Mouse (Mus musculus) heart, embryonic 13.5 days (tissue): ENCODE data around the gene Kif1c. TPM values are rescaled to one million over a fixed set of nuclear protein-coding genes. Genes with fewer than 3 reads are reported as not detected.
A peak's percentile ranks its signal among the peaks of the same experiment; 100 is the strongest.
"Not testable (repeated sequence)": the region's sequence is repeated elsewhere in the genome, so short reads cannot be mapped to it uniquely, and the experiment has no call there.

Experiments
- ATAC-seq: fragments of 200-750 bp; cut with Nextera tagmentation; 2 replicates; pipeline ENCODE4 v1.8.0; 2017; ENCODE audit warnings: moderate TSS enrichment; ENCODE audit not compliant: insufficient number of reproducible peaks, low FRiP score, low TSS enrichment; ENCODE audit errors: extremely low read depth
- H3K27ac ChIP-seq: fragments of 300-500 bp; sonication (generic); replicated peaks from 2 replicates; pipeline ENCODE4 v1.5.1; 2015; ENCODE audit warnings: moderate library complexity, mild to moderate bottlenecking, inconsistent platforms
- H3K27me3 ChIP-seq: fragments of 300-500 bp; sonication (generic); replicated peaks from 2 replicates; pipeline ENCODE4 v1.6.1; 2015; ENCODE audit warnings: mild to moderate bottlenecking, inconsistent platforms
- H3K36me3 ChIP-seq: fragments of 300-500 bp; sonication (generic); 2 replicates; pipeline ENCODE4 v1.6.1; 2015; ENCODE audit warnings: mild to moderate bottlenecking, inconsistent platforms
- H3K4me1 ChIP-seq: fragments of 300-500 bp; sonication (generic); 2 replicates; pipeline ENCODE4 v1.6.1; 2015; ENCODE audit warnings: inconsistent platforms
- H3K4me2 ChIP-seq: fragments of 300-500 bp; sonication (generic); 2 replicates; pipeline ENCODE4 v1.6.1; 2015; ENCODE audit warnings: inconsistent platforms, mild to moderate bottlenecking, moderate library complexity
- H3K4me3 ChIP-seq: fragments of 300-500 bp; sonication (generic); 2 replicates; pipeline ENCODE4 v1.5.1; 2015; ENCODE audit warnings: moderate library complexity, mild to moderate bottlenecking, inconsistent platforms
- H3K9ac ChIP-seq: fragments of 300-500 bp; sonication (generic); 2 replicates; pipeline ENCODE4 v1.6.1; 2015; ENCODE audit warnings: inconsistent platforms, mild to moderate bottlenecking, moderate library complexity
- H3K9me3 ChIP-seq: fragments of 300-500 bp; sonication (generic); 2 replicates; pipeline ENCODE4 v1.6.1; 2016; ENCODE audit warnings: inconsistent platforms
- WGBS: fragments of 180-500 bp; shearing (Covaris S2); methylation state at CpG from one replicate; pipeline ENCODE4 v1.1.7; 2015; ENCODE audit warnings: mixed read lengths; 5-methylcytosine and 5-hydroxymethylcytosine counted together
- polyA plus RNA-seq: library from polyadenylated mRNA; unstranded; fragments of >200 nt; fragmentation: Nextera tagmentation; extraction: Ambion mirVana; gene quantifications from 2 replicates; pipeline ENCODE4 v1.2.1, GENCODE M21; 2015

Gene Kif1c
- polyA plus RNA-seq, 1 experiment from 2014 or later = 4.3 TPM

DNA sequence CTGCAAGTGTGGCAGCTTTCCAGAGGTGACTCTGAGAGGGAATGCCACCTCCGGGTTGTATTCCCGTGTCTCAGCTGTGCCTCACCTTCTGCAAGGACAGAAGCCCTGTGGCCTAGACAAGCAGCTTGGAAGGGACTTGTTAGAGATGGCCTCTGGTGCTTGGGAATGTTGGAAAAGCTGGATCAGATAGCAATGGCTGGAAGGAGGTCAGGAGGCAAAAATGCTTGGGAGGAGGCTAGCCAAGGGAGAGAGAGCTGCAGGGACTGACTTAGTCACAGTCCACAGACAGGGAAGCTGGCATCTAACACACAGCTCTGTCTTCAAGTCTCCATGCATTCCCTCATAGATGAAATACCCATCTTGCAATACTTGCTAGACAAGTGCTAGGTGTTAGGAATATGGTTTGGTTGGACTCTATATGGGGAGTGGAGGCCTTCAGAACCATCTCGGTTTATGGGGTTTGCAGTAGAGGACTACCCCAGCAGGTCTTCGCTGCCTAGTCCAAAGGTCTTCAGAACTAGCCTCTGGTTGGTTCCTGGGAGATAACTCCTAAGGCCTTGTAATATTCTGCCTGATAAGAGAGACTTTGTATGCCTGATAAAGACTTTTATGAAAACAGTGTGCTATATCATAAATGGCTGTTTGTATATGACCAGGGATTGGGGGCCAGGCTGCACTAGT is 52.1 kb downstream of the Kif1c start:
- Histone ChIP-seq H3K4me1 (no peaks in the 10 kb centered on the region), H3K4me3 (no peak overlapping the region), H3K9me3 (no peaks in the 10 kb centered on the region), H3K36me3 (no peaks in the 10 kb centered on the region), H3K9ac (no peak overlapping the region), H3K4me2 (no peak overlapping the region), H3K27me3 (peaks cover 14% of the 10 kb centered on the region), H3K27ac (no peak overlapping the region)
- 65% methylated on average over 4 of the region's 4 CpGs for WGBS
- ATAC-seq = no peak

DNA sequence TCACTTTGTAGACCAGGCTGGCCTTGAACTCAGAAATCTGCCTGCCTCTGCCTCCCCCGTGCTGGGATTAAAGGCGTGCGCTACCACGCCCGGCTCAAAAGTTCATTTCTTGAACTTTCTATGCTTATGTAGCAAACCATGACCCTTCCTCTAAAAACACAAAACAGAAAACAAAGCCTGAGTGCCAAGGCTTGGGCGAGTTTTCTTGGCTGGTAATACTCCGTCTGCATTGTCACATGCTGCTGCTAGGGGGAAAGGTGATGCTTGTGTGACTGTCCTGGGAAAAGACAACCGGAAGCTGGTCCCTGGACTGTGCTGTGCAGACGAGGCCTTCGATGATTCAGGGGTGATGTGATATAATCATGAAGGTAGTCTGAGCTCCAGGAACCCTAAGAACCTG is 52.8 kb downstream of the Kif1c start:
- Histone ChIP-seq H3K9ac (no peak overlapping the region), H3K36me3 (no peaks in the 10 kb centered on the region), H3K4me2 (no peak overlapping the region), H3K4me3 (no peak overlapping the region), H3K27me3 (peaks cover 16% of the 10 kb centered on the region), H3K4me1 (no peaks in the 10 kb centered on the region), H3K9me3 (no peaks in the 10 kb centered on the region), H3K27ac (no peak overlapping the region)
- no peak for ATAC-seq
- 85% methylated on average over 10 of the region's 10 CpGs for WGBS

DNA sequence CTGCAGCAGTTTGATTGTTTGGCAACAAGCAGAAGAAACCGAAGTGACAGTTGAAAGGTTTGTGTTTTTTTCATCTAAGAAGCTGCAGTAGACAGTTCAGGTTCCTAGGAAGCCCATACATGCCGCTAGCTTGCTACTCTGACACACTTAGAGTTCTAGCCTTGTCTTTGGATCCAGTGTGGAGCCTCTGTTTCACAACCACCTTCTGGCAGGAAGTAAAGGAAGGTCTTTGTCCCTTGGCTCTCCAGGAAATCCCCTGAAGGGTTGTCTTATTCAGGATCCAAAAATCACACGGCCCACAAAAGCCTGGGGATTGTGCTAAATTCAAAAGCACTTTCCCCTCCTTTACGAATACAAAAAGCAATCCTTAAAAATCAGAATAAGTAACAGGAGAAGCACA is 54.1 kb downstream of the Kif1c start:
- Histone ChIP-seq H3K9me3 (no peaks in the 10 kb centered on the region), H3K4me3 (no peak overlapping the region), H3K4me2 (no peak overlapping the region), H3K9ac (no peak overlapping the region), H3K27ac (no peak overlapping the region), H3K4me1 (no peaks in the 10 kb centered on the region), H3K27me3 (peaks cover 16% of the 10 kb centered on the region), H3K36me3 (no peaks in the 10 kb centered on the region)
- no peak for ATAC-seq
- 63% methylated on average over 4 of the region's 4 CpGs for WGBS

DNA sequence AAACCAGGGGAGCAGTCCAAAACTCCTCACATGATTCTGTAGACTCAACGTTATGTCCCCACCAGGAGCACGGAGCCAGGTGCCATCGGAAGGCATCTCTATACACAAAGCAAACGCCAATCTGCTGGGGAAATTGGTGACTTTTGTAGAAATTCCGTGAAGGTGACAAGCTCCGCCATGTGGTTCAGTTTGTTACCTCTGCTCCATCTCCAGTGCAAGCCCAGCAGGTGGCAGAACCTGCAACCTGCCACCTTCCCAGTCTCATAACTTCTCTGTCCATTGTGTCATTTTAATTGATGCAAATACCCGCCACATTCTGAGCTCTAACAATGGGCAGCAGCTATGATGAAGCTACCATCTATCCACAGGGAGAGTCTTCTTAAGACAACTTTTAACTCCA is 54.6 kb downstream of the Kif1c start:
- no peaks in the 10 kb centered on the region for H3K36me3 ChIP-seq
- no peaks in the 10 kb centered on the region for H3K4me1 ChIP-seq
- peaks cover 16% of the 10 kb centered on the region for H3K27me3 ChIP-seq
- no peak overlapping the region for H3K9ac ChIP-seq
- ATAC-seq = no peak
- no peak overlapping the region for H3K4me3 ChIP-seq
- 64% methylated on average over 7 of the region's 7 CpGs for WGBS
- no peak overlapping the region for H3K27ac ChIP-seq
- H3K9me3 ChIP-seq = no peaks in the 10 kb centered on the region
- H3K4me2 ChIP-seq = no peak overlapping the region

DNA sequence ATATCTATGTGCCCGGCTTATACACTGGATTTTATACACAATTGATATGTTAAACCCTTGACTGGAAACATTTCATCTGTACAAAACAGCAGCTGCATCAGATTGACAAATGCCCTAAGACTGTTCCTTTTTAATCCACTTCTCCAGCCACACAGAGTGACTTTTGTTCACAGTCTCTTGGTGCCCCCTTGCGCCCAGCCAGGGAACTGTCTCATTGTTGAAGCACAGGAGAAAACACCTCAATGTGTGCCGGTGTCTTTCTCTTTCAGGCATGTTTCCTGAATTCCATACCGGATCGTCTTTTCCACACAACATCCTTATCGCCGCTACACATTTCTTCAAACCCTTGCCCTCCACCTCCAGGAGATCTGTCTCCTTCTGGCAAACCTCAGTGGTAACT is 55.3 kb downstream of the Kif1c start:
- Histone ChIP-seq H3K9ac (peak overlapping the region; percentile 63; the same call in 1 of the 2 replicates), H3K4me3 (no peak overlapping the region), H3K9me3 (no peaks in the 10 kb centered on the region), H3K36me3 (no peaks in the 10 kb centered on the region), H3K4me2 (no peak overlapping the region), H3K27me3 (peaks cover 16% of the 10 kb centered on the region), H3K27ac (no peak overlapping the region), H3K4me1 (no peaks in the 10 kb centered on the region)
- WGBS = 8% methylated on average over 7 of the region's 7 CpGs
- ATAC-seq = no peak

DNA sequence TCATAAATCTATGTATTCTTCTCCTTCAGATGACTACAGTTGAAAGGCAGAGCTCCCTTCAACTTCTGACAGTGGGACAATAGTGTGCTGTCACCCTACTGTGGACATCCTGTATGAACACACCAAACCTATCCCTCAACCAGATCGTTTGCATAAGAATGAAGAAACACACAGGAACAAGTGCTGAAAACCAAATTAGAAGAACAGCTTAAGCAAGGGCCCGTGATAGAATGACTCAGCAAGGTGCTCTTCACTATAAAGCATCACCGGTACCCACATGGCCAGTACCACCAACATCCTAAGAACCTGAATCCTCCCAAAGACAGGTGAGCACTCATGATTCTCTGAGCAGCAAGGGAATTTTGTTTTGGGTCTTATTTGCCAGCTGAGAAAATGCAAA is 60.1 kb downstream of the Kif1c start:
- H3K4me2 ChIP-seq, H3K9ac ChIP-seq, ATAC-seq, H3K4me3 ChIP-seq, H3K36me3 ChIP-seq, H3K27ac ChIP-seq, H3K9me3 ChIP-seq: not testable (repeated sequence)
- Histone ChIP-seq H3K27me3 (peaks cover 12% of the 10 kb centered on the region), H3K4me1 (peaks cover 13% of the 10 kb centered on the region)
- WGBS = 64% methylated on average over 3 of the region's 3 CpGs

DNA sequence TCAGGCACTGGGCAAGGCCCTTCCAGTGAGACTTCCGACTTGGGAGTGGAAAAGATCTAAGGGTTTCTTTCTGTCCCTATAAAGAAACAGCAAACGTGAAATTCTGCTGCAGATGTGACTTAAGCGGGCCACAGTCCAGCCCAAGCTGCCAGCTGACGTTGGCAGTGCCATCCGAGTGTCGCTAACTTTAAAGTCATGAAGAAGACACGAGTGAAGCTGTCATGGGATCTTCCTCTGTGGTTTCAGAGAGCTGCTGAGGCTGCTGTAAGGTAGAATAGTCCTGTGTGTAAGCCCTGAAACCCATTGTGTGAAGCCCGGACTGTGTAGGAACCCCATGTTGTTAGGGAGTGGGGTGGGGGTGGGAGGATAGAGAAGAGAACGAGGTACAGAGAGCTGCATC is 62.3 kb downstream of the Kif1c start:
- ATAC-seq = no peak
- Histone ChIP-seq H3K36me3 (peaks cover 6% of the 10 kb centered on the region), H3K4me3 (no peak overlapping the region), H3K4me1 (peaks cover 29% of the 10 kb centered on the region), H3K9me3 (no peaks in the 10 kb centered on the region), H3K4me2 (no peak overlapping the region), H3K27ac (no peak overlapping the region), H3K9ac (no peak overlapping the region), H3K27me3 (0 out of 2 replicates have a peak, but pooled peaks cover 3% of the 10 kb centered on the region)
- WGBS = 78% methylated on average over 9 of the region's 9 CpGs

DNA sequence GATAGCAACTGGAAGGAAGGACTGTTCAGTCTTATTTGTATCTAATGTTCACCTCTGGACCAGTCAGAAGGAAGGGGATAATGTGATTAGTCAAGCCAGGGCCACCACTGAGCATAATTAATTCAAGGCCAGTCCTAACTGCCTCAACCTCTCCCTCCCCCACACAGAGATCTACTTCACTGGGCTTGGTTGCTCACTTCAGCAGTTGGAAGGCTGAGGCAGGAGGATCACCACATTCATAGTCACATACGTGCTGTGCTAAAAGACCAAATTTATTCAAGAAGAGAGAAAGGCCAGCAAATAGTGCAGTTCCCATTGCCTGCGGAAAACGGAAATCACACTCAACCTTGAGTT is 63.2 kb downstream of the Kif1c start:
- peaks cover 14% of the 10 kb centered on the region for H3K36me3 ChIP-seq
- 0 out of 2 replicates have a peak, but pooled peaks cover 3% of the 10 kb centered on the region for H3K27me3 ChIP-seq
- ATAC-seq = no peak
- peak overlapping the region; percentile 86 for H3K27ac ChIP-seq
- H3K4me1 ChIP-seq = peaks cover 29% of the 10 kb centered on the region
- H3K4me2 ChIP-seq = peak overlapping the region; percentile 81
- WGBS = 26% methylated on average over 3 of the region's 3 CpGs
- peak overlapping the region; percentile 90 for H3K9ac ChIP-seq
- peak overlapping the region; percentile 74 for H3K4me3 ChIP-seq
- H3K9me3 ChIP-seq = no peaks in the 10 kb centered on the region

DNA sequence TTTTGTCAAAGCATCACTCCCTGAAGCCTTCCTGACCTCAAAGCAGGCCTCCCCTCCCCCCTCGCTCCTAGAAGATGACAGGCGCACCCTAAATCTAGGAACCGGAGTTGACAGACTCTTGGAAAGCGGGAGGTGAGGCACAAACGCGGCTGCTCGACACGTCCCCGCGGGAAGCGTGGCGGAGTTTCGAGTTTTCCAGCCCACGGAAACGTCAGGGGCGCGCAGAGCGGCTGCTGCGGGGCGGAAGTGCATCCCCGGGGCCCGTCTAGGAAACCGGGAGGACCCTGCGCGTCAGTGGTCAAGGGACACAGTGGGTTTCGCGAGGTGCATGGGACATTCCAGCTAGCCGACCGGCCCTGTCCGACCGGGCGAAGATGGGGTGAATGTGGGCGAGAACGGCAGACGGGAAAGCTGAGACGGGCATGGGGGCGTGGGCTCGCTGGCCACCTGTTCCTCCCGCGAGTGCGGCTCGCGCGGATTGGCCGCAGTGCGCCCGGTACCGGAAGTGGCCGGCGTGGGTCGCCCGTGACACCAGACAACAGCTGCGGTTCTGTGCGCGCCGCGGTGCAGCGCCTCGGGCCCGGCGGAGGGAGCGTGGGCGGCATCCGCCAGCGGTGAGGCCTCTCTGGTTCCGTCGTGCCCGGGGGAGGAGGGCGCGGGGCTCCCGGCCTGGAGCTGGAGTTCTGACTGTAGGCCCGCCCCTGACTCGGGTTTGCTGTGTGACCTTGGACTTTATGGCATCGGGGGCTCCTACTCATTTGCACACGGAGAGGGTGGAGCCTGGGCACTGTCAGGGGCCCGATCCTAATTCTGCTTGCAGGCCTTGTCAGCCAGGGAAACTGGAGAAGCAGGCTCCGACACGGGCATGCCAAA is 63.8 kb downstream of the Kif1c start, which contains the start of gene Zfp3:
Gene Zfp3, plus strand, starts transcription at position 274 of the 873 bp plus-strand sequence.
- Histone ChIP-seq H3K9ac (peak within 1 kb of the TSS; percentile 90), H3K27me3 (0 out of 2 replicates have a peak, but pooled peaks cover 3% of the 10 kb centered on the region), H3K9me3 (no peaks in the 10 kb centered on the region), H3K4me1 (peaks cover 29% of the 10 kb centered on the region), H3K4me2 (peak within 1 kb of the TSS; percentile 81), H3K36me3 (peaks cover 14% of the 10 kb centered on the region), H3K4me3 (peak within 1 kb of the TSS; percentile 74), H3K27ac (peak within 1 kb of the TSS; percentile 86)
- peak; percentile 82 for ATAC-seq
- under 1% methylated on average over 77 of the region's 78 CpGs for WGBS

DNA sequence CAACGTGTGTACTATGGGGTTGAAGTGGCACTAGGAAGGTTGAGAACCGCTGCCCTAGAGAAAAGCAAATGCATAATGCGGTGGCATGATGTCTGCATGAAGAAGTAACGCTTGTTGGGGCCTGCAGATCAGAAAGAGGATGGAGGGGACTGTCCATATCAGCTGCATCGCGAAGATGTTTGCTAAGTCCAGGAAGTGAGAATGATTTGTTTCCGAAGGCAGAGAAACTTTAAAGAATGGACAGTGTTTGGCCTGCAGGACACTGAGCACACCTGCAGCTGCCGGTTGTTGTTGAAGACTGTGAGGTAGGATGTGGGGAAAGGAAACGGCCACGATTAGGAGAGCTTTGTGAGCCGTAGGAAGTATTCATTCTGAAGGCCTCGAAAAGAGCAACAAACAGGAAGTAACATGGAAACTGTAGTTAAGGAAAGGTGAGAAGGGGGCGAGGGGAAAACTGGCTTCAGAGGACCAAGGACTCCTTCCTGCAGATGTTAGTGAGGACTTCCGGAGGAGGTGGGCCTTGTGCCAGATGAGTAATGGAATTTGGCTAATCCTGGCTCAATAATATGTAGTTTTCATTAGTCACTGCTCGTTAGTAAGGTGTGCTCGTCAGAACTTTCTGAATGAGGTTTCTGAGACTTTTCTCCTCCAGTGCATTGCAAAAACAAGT is 65.6 kb downstream of the Kif1c start:
- H3K27ac ChIP-seq = peak overlapping the region; percentile 53
- 65% methylated on average over 16 of the region's 16 CpGs for WGBS
- H3K4me3 ChIP-seq = no peak overlapping the region
- H3K4me2 ChIP-seq = peak overlapping the region; percentile 81; the same call in 1 of the 2 replicates
- no peak overlapping the region for H3K9ac ChIP-seq
- 0 out of 2 replicates have a peak, but pooled peaks cover 3% of the 10 kb centered on the region for H3K27me3 ChIP-seq
- ATAC-seq = no peak
- H3K4me1 ChIP-seq = peaks cover 29% of the 10 kb centered on the region
- peaks cover 17% of the 10 kb centered on the region for H3K36me3 ChIP-seq
- no peaks in the 10 kb centered on the region for H3K9me3 ChIP-seq

DNA sequence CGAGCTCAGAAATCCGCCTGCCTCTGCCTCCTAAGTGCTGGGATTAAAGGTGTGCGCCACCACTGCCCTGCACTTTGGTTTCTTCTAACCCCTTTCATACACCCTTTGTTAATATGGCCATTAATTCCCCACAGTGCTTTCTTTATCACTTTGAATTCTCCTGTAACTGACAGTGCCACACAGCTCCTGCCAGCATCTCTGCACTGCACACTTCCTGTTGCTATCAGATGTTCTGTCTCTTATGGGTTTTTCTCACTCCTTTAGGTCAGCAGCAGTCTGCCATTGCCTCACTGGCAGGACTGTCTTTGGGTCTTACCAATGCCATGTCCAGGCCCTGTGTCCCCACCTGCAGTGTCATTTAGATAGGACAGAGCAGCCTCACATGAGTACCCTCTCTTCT is 70.5 kb downstream of the Kif1c start:
- Histone ChIP-seq H3K4me2 (no peak overlapping the region), H3K4me1 (peaks cover 12% of the 10 kb centered on the region), H3K27ac (no peak overlapping the region), H3K9me3 (no peaks in the 10 kb centered on the region), H3K9ac (no peak overlapping the region), H3K4me3 (no peak overlapping the region), H3K36me3 (peaks cover 52% of the 10 kb centered on the region), H3K27me3 (no peaks in the 10 kb centered on the region)
- no peak for ATAC-seq
- WGBS = 88% methylated on average over 3 of the region's 3 CpGs
